Mouse (Mus musculus): ENCODE data around the gene Alpk3. TPM values are rescaled to one million over a fixed set of nuclear protein-coding genes. Genes with fewer than 3 reads are reported as not detected.

Alpk3 gene
- total RNA-seq (2021), result 100 to 1,000 TPM; 201 to 258 TPM
- long read RNA-seq, experiment 1, partial matches to known transcripts, result 50 of 51 reads
- long read RNA-seq, experiment 1, other reads (novel, unspliced or antisense), result 1 of 51 reads
- long read RNA-seq, experiment 2, partial matches to known transcripts, result 48 of 52 reads
- long read RNA-seq, experiment 2, other reads (novel, unspliced or antisense), result 4 of 52 reads

- intact Hi-C loops (cut with DNase I), result no loop called here
- DNase-seq, result peak; percentile 43 to 56
These were observed at the start of gene Alpk3 for GRCm38 (mm10) chr7:81057471-81057870. Alpk3 (plus strand) TSS chr7:81057600.

- no peak for DNase-seq
- intact Hi-C loops (cut with DNase I), result no loop called here
These were observed 49.1 kb upstream of the Alpk3 start for GRCm38 (mm10) chr7:81008285-81008684.

GRCm38 (mm10) chr7:81011576-81011975 is 45.8 kb upstream of the Alpk3 start:
- no peak for DNase-seq
- intact Hi-C loops (cut with DNase I), result no loop called here

- intact Hi-C loops (cut with DNase I), result no loop called here
These were observed 37.1 kb upstream of the Alpk3 start for GRCm38 (mm10) chr7:81020307-81020706.

GRCm38 (mm10) chr7:81022731-81023130 is 34.7 kb upstream of the Alpk3 start:
- intact Hi-C loops (cut with DNase I), result no loop called here

More at GRCm38 (mm10) chr7:81020307-81020706, 37.1 kb upstream of the Alpk3 start:
- no peak for DNase-seq

GRCm38 (mm10) chr7:81024118-81024517 is 33.3 kb upstream of the Alpk3 start:
- no peak for DNase-seq
- intact Hi-C loops (cut with DNase I), result no loop called here

More at GRCm38 (mm10) chr7:81022731-81023130, 34.7 kb upstream of the Alpk3 start:
- no peak for DNase-seq

- intact Hi-C loops (cut with DNase I), result no loop called here
These were observed 32.7 kb upstream of the Alpk3 start for GRCm38 (mm10) chr7:81024651-81025050.

GRCm38 (mm10) chr7:81025751-81026150 is 31.6 kb upstream of the Alpk3 start:
- intact Hi-C loops (cut with DNase I), result no loop called here
- DNase-seq, result no peak

More at GRCm38 (mm10) chr7:81024651-81025050, 32.7 kb upstream of the Alpk3 start:
- no peak for DNase-seq

- intact Hi-C loops (cut with DNase I), result no loop called here
- no peak for DNase-seq
These were observed 17.7 kb upstream of the Alpk3 start for GRCm38 (mm10) chr7:81039711-81040110.

- no peak for DNase-seq
- intact Hi-C loops (cut with DNase I), result no loop called here
These were observed 14.3 kb upstream of the Alpk3 start for GRCm38 (mm10) chr7:81043023-81043620.

GRCm38 (mm10) chr7:81047847-81048246 is 9.6 kb upstream of the Alpk3 start:
- intact Hi-C loops (cut with DNase I), result no loop called here
- DNase-seq, result no peak

- intact Hi-C loops (cut with DNase I), result no loop called here
- DNase-seq, result peak in 1 of 2 experiments; percentile 43
These were observed 8.9 kb upstream of the Alpk3 start for GRCm38 (mm10) chr7:81048513-81048912.

- DNase-seq, result no peak
- intact Hi-C loops (cut with DNase I), result loop anchor here (5.0 kb wide), 1 partner anchor 53 kb away; no protein-coding TSS in a partner anchor
These were observed 7.4 kb upstream of the Alpk3 start for GRCm38 (mm10) chr7:81049966-81050365.

- no peak for DNase-seq
- intact Hi-C loops (cut with DNase I), result no loop called here
These were observed 1.6 kb upstream of the Alpk3 start for GRCm38 (mm10) chr7:81055709-81056370.

- no peak for DNase-seq
- intact Hi-C loops (cut with DNase I), result no loop called here
These were observed 706 bp downstream of the Alpk3 start for GRCm38 (mm10) chr7:81057901-81058711.

- intact Hi-C loops (cut with DNase I), result no loop called here
- DNase-seq, result no peak
These were observed 1.3 kb downstream of the Alpk3 start for GRCm38 (mm10) chr7:81058712-81059154.

GRCm38 (mm10) chr7:81059388-81059787 is 2.0 kb downstream of the Alpk3 start:
- intact Hi-C loops (cut with DNase I), result no loop called here
- peak in 1 of 2 experiments; percentile 39 for DNase-seq

GRCm38 (mm10) chr7:81060908-81061307 is 3.5 kb downstream of the Alpk3 start:
- DNase-seq, result no peak
- intact Hi-C loops (cut with DNase I), result no loop called here

- no peak for DNase-seq
- intact Hi-C loops (cut with DNase I), result no loop called here
These were observed 4.5 kb downstream of the Alpk3 start for GRCm38 (mm10) chr7:81061936-81062335.

GRCm38 (mm10) chr7:81063332-81063731 is 5.9 kb downstream of the Alpk3 start:
- intact Hi-C loops (cut with DNase I), result no loop called here
- no peak for DNase-seq

- no peak for DNase-seq
- intact Hi-C loops (cut with DNase I), result no loop called here
These were observed 9.3 kb downstream of the Alpk3 start for GRCm38 (mm10) chr7:81066714-81067113.

All from gastrocnemius, postnatal 36 days (tissue).